Mouse (Mus musculus) right cerebral cortex, postnatal 14 days (tissue): ENCODE measurements around the gene Olfr1195.
"Not testable (repeated sequence)": the region's sequence is repeated elsewhere in the genome, so short reads cannot be mapped to it uniquely, and the experiment has no call there.

ENCODE experiments used
- DNase-seq: peaks from one replicate; pipeline ENCODE4 v3.0.0; 2022

Olfr1195 gene

DNA sequence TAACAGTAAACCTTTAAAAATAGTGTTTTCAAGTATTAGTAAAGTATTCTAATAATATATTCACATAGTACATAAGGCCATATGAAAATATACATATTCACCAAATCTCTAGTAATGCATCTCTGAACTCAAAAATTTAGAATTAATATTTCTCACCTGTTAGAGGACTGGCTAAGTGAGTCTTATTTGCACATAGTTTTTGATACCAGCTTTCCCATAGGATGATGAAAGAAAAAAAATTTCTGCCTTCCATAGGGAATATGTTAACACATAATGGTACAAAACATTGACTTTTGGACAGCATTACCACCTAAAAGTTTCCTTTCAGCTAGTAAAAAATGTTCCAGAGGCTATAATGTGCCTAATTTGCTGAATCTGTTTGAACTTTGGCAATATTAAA lies at the start of gene Olfr1195:
TSS of gene Olfr1195 (minus strand) at position 101 of the 400 bp plus-strand sequence.
- no peak for DNase-seq

DNA sequence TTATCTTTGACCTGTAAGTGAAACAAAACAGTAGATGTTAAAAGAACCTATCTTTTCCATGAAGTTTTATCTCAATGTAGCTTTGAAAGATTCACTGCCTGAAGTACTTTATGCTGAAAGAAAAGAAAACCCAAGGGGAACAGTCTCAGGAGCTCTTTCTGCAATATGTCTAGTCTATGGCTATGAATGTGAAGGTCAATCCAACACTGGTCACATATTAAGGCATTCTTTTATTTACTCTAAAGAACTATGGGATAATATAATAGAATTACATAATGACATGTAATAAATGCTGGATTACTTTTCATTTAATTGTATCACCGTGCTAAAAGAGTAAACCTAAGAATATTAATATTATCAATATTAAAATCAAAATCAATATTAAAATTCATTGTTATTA lies 43.3 kb upstream of the Olfr1195 start, which contains the start of gene Olfr1197:
TSS of gene Olfr1197 (minus strand) at position 101 of the 400 bp plus-strand sequence.
- DNase-seq = no peak

DNA sequence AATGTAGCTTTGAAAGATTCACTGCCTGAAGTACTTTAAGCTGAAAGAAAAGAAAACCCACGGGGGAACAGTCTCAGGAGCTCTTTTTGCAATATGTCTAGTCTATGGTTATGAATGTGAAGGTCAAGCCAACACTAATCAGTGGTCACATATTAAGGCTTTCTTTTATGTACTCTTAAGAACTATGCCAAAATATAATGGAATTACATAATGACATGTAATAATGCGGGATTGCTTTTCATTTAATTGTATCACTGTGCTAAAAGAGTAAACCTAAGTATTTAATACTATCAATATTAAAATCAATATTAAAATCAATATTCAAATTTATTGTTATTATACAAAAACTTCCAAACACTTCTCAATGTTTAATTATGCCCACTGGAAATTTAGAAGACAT lies 15.5 kb upstream of the Olfr1195 start, which contains the start of gene Olfr1196:
TSS of gene Olfr1196 (minus strand) at position 101 of the 400 bp plus-strand sequence.
- DNase-seq = no peak

DNA sequence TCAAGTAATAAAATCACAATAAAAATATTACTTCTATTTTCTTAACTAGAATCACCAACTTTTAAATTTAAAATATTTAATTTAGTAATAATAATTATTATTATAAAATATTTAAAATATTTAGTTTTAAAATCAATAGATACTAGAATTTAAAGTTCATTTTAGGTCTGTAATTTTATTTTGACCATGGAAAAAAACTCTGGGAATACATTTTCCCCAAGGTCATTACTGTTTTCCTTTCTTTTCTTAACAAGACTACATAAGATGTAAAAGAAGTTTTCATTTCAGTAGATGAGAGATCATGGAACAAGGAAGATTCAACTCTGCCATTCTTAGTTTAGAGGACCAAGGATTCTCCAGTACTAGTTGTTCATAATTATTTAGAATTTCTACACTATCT lies 13.7 kb downstream of the Olfr1195 start, which contains the start of gene Olfr1193:
TSS of gene Olfr1193 (plus strand) at position 301 of the 400 bp plus-strand sequence.
- not testable (repeated sequence) for DNase-seq

DNA sequence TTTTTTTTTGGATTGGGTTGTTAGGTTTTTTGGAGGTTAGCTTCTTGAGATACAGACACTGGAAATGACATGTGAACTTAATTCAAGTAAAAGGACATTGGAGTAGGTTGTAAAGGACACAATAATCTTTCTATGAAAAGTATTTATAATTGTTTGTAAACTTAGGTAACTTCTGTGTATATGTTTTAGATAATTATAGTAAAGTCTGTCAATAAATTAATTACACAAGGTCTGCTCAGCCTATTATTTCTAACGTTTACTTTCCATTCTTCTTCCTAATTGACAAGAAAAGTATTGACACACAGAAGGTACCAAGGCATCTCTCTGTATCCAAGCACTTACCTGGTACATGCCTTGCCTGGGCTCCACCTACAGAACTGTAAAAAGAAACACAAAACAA lies 40.8 kb downstream of the Olfr1195 start, which contains the start of gene Olfr1192-ps1:
TSS of gene Olfr1192-ps1 (plus strand) at position 301 of the 400 bp plus-strand sequence.
- DNase-seq = no peak

DNA sequence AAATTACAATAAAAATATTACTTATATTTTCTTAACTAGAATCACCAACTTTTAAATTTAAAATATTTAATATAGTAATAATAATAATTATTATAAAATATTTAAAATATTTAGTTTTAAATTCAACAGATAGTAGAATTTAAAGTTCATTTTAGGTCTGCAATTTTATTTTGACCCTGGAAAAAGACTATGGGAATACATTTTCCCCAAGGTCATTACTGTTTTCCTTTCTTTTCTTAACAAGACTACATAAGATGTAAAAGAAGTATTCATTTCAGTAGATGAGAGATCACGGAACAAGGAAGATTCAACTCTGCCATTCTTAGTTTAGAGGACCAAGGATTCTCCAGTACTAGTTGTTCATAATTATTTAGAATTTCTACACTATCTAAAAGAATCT lies 48.7 kb downstream of the Olfr1195 start, which contains the start of gene Olfr1191-ps1:
TSS of gene Olfr1191-ps1 (plus strand) at position 301 of the 400 bp plus-strand sequence.
- DNase-seq = not testable (repeated sequence)
